Mouse (Mus musculus) bone marrow macrophage, adult 2 months (primary cell): ENCODE measurements at regions not wholly inside any gene's neighbourhood (a gene's known extent, or its start where the extent isn't known, plus 50 kb on each side); places are given as distances from the start of the nearest gene placed in this dataset.

Source experiments
- H3K27ac ChIP-seq: 2 replicates; pipeline ENCODE4 v1.5.1; 2012; ENCODE audit warnings: low read depth, low read length; ENCODE audit not compliant: insufficient read depth
- H3K4me1 ChIP-seq: 2 replicates; pipeline ENCODE4 v1.6.1; 2012; ENCODE audit warnings: low read length; ENCODE audit not compliant: control insufficient read depth, insufficient read depth
- H3K4me3 ChIP-seq: 2 replicates; pipeline ENCODE4 v1.5.1; 2012; ENCODE audit warnings: mild to moderate bottlenecking, low read length, moderate library complexity; ENCODE audit not compliant: insufficient read depth
- CTCF ChIP-seq: IDR thresholded peaks from 2 replicates; pipeline ENCODE4 v1.5.1; 2012; ENCODE audit warnings: low read depth, mild to moderate bottlenecking, low read length, moderate library complexity
- POLR2A ChIP-seq: IDR thresholded peaks from 2 replicates; pipeline ENCODE4 v1.6.1; 2012; ENCODE audit warnings: mild to moderate bottlenecking, low read depth, low read length, borderline replicate concordance

- Histone ChIP-seq H3K4me3 (peak overlapping the region; percentile 10; the same call in 1 of the 2 replicates), H3K4me1 (0 out of 2 replicates have a peak, but pooled peaks cover 3% of the 10 kb centered on the region), H3K27ac (no peak overlapping the region)
- TF ChIP-seq POLR2A (no peak), CTCF (no peak)
Measured at GRCm38 (mm10) chr10:83992577-83993305, 270.1 kb downstream of the 1500009L16Rik start.

DNA sequence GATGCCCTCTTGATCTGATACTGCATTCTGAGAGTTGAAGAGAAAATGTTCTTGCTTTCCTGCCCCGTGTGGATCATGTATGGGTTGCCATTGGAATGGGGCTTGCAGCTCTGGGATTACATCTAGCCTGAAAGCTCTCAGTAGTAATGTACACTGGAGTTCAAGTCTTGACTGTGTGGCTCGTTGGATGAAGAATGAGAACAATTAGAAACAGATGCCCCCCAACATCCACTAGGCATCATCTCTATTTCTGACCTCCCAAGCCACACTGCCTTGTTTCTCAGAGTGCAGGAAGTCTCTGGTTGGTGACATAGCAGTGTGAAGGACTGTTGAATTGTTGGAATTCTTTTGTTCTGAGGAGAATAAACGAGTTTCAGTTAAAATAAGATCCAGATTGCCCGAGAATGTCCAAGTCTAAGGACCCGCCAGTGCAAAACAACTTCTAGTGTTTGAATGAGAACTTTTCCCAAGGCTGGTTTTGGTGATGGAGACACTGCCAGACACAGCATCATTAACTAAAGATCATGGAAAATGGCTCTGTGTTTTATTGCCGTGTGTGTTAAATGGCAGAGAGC lies 272.4 kb downstream of the 1500009L16Rik start:
- no peak overlapping the region for H3K4me3 ChIP-seq
- TF ChIP-seq POLR2A (no peak), CTCF (no peak)
- H3K27ac ChIP-seq = no peak overlapping the region
- 0 out of 2 replicates have a peak, but pooled peaks cover 3% of the 10 kb centered on the region for H3K4me1 ChIP-seq

DNA sequence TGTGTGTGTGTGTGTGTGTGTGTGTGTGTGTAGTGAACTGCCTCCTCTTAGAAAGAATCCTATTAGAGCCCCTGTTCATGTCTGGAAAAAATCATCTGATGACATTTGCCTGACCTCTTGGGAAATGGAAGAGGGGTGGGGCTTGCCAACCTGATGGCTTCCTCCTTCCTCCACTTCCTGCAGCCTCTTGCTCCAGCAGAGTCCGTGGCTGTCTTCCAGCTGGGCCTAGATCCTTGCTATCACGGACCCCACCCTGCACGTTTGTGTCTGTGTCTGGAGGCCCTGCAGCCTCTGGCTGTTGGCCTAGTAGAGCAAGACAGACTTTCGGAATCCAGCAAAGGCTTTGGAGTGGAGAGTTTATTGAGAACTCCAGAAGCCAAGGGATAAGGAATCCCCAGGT lies 273.2 kb downstream of the 1500009L16Rik start:
- Histone ChIP-seq H3K4me3 (no peak overlapping the region), H3K4me1 (0 out of 2 replicates have a peak, but pooled peaks cover 3% of the 10 kb centered on the region), H3K27ac (no peak overlapping the region)
- TF ChIP-seq CTCF = no peak
- TF ChIP-seq POLR2A = no peak

DNA sequence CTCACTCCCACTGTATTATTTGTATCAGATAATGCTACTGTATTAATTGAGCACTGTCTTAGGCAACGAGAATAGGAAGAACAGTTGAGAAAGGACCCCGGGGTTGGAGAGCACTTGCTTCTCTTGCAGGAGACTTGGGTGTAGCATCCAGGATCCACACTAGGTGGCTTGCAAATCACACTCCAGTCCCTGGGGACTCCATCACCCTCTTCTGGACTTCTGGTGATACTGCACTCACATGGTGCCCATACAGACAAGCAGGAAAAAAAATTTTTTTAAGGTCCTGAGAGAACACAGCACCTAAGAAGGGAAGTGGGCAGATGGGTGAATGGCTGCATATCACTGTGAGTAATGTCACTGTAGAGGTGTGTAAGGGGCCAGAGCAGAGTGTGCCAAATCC lies 273.8 kb downstream of the 1500009L16Rik start:
- Histone ChIP-seq H3K4me1 (0 out of 2 replicates have a peak, but pooled peaks cover 3% of the 10 kb centered on the region), H3K27ac (no peak overlapping the region), H3K4me3 (no peak overlapping the region)
- TF ChIP-seq CTCF (no peak), POLR2A (no peak)

DNA sequence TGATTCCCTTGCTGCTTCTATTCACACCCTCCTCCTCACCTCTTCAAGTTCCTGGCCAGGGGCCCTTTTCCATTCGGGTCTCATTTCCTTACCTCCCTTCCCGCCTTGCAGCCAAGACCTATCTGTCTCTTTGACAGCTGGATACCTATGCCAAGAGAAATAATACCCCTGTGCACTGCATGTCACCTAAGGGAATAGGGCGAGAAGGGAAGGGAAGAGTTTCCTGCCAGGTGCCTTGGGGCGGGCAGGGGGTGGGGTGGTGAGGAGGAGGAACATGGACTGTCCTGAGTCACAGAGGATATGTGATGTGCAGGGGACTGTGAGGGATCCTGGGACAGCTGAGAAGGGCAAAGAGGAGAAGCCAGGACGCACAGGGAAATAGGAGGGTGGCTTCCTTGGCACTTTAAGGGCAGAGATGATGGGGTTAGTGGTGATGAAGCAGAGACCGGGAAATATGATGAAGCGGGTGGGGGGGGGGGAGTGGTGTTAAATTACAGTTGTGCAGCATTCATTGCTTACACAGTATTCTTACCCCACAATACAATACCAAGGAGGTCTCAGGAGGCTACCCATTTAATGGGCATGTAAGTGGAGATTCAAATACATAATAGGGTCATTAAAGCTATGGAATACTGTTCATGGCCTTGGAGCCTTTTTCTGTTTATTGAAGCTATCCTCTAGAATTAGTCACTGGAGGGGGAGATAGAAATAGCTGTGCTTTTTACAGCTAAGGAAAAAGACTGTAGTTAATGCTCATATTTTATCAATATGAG lies 278.0 kb downstream of the 1500009L16Rik start:
- no peak for TF ChIP-seq CTCF
- Histone ChIP-seq H3K4me1 (0 out of 2 replicates have a peak, but pooled peaks cover 3% of the 10 kb centered on the region), H3K4me3 (no peak overlapping the region), H3K27ac (no peak overlapping the region)

GRCm38 (mm10) chr10:84002744-84003143 lies 280.1 kb downstream of the 1500009L16Rik start:
- Histone ChIP-seq H3K4me3 (no peak overlapping the region), H3K4me1 (no peaks in the 10 kb centered on the region), H3K27ac (no peak overlapping the region)
- TF ChIP-seq CTCF (no peak), POLR2A (no peak)

GRCm38 (mm10) chr10:84003601-84004149 lies 281.0 kb downstream of the 1500009L16Rik start:
- no peak for TF ChIP-seq POLR2A
- TF ChIP-seq CTCF = no peak
- no peaks in the 10 kb centered on the region for H3K4me1 ChIP-seq
- no peak overlapping the region for H3K4me3 ChIP-seq
- H3K27ac ChIP-seq = no peak overlapping the region

DNA sequence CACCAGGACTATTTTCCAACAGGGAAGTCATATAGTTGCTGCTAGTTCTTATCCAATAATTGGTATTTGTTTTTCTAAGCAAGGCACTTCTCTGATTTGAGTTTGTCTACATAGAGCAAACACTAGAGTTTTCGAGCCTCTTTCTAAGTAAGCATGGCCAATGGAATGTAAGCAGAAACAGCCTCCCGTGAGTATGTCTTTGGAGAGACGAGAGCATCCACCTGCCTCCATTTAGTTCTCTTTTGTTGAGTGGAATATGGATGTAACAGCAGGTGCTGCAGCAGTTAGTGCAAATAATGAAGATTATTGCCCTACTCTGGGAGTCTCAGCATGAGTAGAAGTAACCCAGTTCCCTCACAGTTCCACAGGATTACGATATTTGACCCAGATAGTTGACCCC lies 286.3 kb downstream of the 1500009L16Rik start:
- Histone ChIP-seq H3K4me3 (no peak overlapping the region), H3K27ac (no peak overlapping the region), H3K4me1 (no peaks in the 10 kb centered on the region)
- TF ChIP-seq POLR2A (no peak), CTCF (no peak)

DNA sequence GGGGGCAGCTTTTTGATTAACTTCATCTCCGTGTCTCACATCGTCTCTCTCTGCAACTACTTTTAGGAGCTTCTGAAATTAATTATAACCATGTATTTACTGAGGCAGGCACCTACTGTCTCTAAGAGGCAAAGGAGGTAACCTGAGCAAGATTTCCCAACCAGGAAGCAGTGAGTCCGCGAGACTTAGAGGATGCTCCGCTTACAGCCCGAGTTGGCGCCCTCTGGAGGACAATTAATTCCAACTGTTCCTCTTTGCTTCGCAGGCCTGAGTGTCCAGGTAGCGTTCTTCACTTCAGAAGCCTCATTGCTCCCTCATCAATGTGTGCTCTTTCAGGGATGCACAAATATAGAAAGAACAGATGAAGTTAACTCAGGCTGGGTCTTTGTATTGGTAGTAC lies 296.7 kb downstream of the 1500009L16Rik start:
- 0 out of 2 replicates have a peak, but pooled peaks cover 3% of the 10 kb centered on the region for H3K4me1 ChIP-seq

More for the DNA sequence above, 296.7 kb downstream of the 1500009L16Rik start:
- TF ChIP-seq CTCF (peak; percentile 73), POLR2A (no peak)
- H3K4me3 ChIP-seq = no peak overlapping the region
- H3K27ac ChIP-seq = no peak overlapping the region
